Mouse (Mus musculus): ENCODE results near the gene Cope.
A peak's percentile ranks its signal among the peaks of the same experiment; 100 is the strongest.

Cope gene

GRCm38 (mm10) chr8:70302358-70302890, at the start of gene Cope, which contains the start of gene Ddx49:
Gene Cope, plus strand, starts transcription at chr8:70302518.
Gene Ddx49, minus strand, starts transcription at chr8:70302489.
- peak; percentile 87 for DNase-seq (ENCODE audit: low spot score)

- no peak for DNase-seq (ENCODE audit: low spot score)
These were observed 47.7 kb upstream of the Cope start for GRCm38 (mm10) chr8:70254628-70255027.

- no peak for DNase-seq (ENCODE audit: low spot score)
These were observed 44.9 kb upstream of the Cope start for GRCm38 (mm10) chr8:70257456-70257855.

- DNase-seq (ENCODE audit: low spot score): peak; percentile 34
These were observed 43.7 kb upstream of the Cope start for GRCm38 (mm10) chr8:70258600-70258999.

- DNase-seq (ENCODE audit: low spot score): no peak
These were observed 43.3 kb upstream of the Cope start for GRCm38 (mm10) chr8:70259043-70259442.

- DNase-seq (ENCODE audit: low spot score): no peak
These were observed 34.6 kb upstream of the Cope start for GRCm38 (mm10) chr8:70267674-70268073.

- DNase-seq (ENCODE audit: low spot score): no peak
These were observed 34.0 kb upstream of the Cope start for GRCm38 (mm10) chr8:70268311-70268710.

GRCm38 (mm10) chr8:70268799-70269565, 33.3 kb upstream of the Cope start:
- DNase-seq (ENCODE audit: low spot score): no peak

GRCm38 (mm10) chr8:70272949-70273348, 29.4 kb upstream of the Cope start:
- DNase-seq (ENCODE audit: low spot score): no peak

GRCm38 (mm10) chr8:70274350-70274749, 28.0 kb upstream of the Cope start:
- no peak for DNase-seq (ENCODE audit: low spot score)

- DNase-seq (ENCODE audit: low spot score): no peak
These were observed 25.8 kb upstream of the Cope start for GRCm38 (mm10) chr8:70276476-70276875.

- DNase-seq (ENCODE audit: low spot score): no peak
These were observed 24.1 kb upstream of the Cope start for GRCm38 (mm10) chr8:70278175-70278574.

- DNase-seq (ENCODE audit: low spot score): no peak
These were observed 23.1 kb upstream of the Cope start for GRCm38 (mm10) chr8:70279266-70279665.

- no peak for DNase-seq (ENCODE audit: low spot score)
These were observed 21.3 kb upstream of the Cope start for GRCm38 (mm10) chr8:70281001-70281400.

- DNase-seq (ENCODE audit: low spot score): peak; percentile 73
These were observed 19.6 kb upstream of the Cope start, which contains the start of gene Homer3 for GRCm38 (mm10) chr8:70282603-70283135. Gene Homer3, plus strand, starts transcription at chr8:70282827.

GRCm38 (mm10) chr8:70283136-70284077, 18.9 kb upstream of the Cope start:
- no peak for DNase-seq (ENCODE audit: low spot score)

- no peak for DNase-seq (ENCODE audit: low spot score)
These were observed 17.9 kb upstream of the Cope start for GRCm38 (mm10) chr8:70284421-70284820.

- DNase-seq (ENCODE audit: low spot score): no peak
These were observed 17.0 kb upstream of the Cope start for GRCm38 (mm10) chr8:70285304-70285703.

- no peak for DNase-seq (ENCODE audit: low spot score)
These were observed 15.6 kb upstream of the Cope start for GRCm38 (mm10) chr8:70286737-70287136.

- no peak for DNase-seq (ENCODE audit: low spot score)
These were observed 8.3 kb upstream of the Cope start for GRCm38 (mm10) chr8:70293988-70294405.

- DNase-seq (ENCODE audit: low spot score): no peak
These were observed 1.4 kb upstream of the Cope start for GRCm38 (mm10) chr8:70300881-70301280.

- DNase-seq (ENCODE audit: low spot score): no peak
These were observed 583 bp downstream of the Cope start for GRCm38 (mm10) chr8:70302901-70303300.

All from spleen, adult 12 weeks (tissue).